Mouse (Mus musculus) G1E-ER4 (cell line): ENCODE results near the gene Smtnl1. TPM values are rescaled to one million over a fixed set of nuclear protein-coding genes. Genes with fewer than 3 reads are reported as not detected.

ENCODE experiments used
- GATA1 ChIP-seq: IDR thresholded peaks from one replicate; pipeline ENCODE4 v1.8.0; 2012; ENCODE audit warnings: low read length, inconsistent platforms
- polyA plus RNA-seq: library from polyadenylated mRNA; stranded (reverse); fragments of >175 nt; gene quantifications from 2 replicates; pipeline ENCODE4 v1.2.3, GENCODE M21; 2012

Smtnl1 gene
- polyA plus RNA-seq, 1 experiment: not detected

DNA sequence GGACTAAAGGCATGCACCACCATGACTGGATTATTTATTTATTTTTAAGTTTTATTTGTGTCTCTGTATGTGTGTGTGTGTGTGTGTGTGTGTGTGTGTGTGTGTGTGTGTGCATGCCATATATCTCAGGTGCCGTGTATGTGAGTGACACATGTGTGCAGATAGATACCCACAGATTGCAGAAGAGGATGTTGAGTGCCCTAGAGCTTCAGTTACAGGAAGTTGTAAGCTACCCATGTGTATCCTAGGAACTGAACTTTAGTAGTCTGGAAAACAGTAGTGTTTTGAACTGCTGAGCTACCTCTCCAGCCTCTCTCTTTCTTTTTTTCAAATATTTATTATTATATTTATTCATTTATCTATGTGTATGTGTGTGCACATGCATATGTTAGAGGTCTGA is 39.1 kb downstream of the Smtnl1 start:
- no peak for TF ChIP-seq GATA1

- TF ChIP-seq GATA1: no peak
Observed at GRCm38 (mm10) chr2:84779210-84779609, 43.2 kb downstream of the Smtnl1 start.

- TF ChIP-seq GATA1: no peak
Observed at GRCm38 (mm10) chr2:84777706-84778105, 44.7 kb downstream of the Smtnl1 start.

DNA sequence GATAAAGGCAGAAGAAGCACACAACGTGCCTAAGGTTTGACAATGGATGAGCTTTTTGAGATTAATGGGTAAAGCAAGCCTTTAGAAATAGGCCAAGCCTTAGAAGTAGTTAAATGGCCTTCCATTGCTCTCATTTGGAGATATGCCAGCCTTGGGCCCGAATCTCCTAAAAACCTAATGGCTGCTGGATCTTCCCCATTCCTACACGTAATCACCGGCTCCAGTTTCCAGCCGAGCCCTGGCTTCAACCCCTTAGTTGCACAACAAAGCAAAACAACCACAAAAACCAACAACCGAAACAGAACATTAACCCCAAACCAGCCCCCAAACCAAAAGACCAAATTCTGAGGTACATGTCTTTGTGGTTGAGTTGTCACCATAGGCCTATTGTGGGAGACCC is 46.8 kb downstream of the Smtnl1 start:
- no peak for TF ChIP-seq GATA1

DNA sequence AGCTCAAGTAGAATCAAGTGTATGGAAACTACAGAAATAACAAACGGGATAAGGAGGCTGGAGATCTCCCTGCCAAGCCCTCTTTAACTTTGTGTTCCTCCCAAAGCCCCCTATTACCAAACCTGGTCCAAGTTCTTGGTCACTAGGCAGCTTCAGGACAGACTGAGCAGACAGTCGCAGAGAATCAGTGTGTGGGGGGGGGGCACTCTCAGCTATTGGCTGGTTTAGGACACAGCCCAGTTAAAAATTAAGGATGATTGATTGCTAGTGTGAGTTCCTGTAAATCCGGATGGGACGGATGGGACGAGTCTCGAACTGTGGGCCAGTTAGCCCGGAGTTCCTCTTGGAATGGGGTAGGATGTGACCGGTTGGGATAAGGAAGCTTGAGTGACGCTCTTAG is 47.2 kb downstream of the Smtnl1 start, which contains the start of gene Serping1:
TSS of gene Serping1 (minus strand) at position 204 of the 400 bp plus-strand sequence.
- no peak for TF ChIP-seq GATA1

DNA sequence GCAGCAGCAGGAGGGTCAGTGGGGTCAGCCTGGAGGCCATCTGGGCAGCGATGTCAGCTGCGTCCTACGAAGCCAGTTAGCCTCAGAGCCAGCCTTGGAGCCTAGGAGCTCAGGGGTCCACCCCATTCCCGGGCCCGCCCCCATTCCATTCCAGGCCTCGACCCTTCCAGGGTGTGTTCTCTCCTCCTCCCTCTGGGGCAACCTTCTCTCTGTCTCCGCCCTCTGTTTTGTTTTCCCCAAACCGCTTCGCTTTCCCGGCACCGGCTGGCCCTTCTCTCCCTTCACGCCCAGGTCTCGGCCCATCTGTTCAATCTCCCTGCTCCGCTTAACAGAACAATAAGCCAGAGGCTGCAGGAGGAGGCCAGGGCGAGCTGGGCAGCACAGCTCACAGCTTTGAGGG is 47.7 kb downstream of the Smtnl1 start:
- TF ChIP-seq GATA1: no peak

- no peak for TF ChIP-seq GATA1
Observed at GRCm38 (mm10) chr2:84773195-84773594, 49.3 kb downstream of the Smtnl1 start.

DNA sequence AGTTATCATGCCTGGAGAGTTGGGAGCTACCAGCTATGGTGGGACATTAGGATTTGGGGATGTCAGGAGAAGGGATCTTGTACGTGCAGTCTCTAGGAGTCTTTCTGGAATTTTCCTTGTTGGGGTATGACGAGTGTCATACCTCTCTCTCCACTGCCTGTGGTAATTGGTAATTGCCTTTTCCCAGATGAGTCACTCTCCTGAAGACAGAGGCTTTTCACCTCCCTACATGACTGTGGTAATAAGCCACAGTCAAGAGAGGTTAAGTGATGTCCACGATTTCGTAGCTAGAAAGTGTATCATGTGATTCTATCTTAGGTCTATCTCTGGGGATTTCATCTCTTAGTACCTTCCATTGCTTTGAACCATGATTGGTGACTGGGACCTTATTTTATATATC is 50.0 kb downstream of the Smtnl1 start:
- no peak for TF ChIP-seq GATA1

DNA sequence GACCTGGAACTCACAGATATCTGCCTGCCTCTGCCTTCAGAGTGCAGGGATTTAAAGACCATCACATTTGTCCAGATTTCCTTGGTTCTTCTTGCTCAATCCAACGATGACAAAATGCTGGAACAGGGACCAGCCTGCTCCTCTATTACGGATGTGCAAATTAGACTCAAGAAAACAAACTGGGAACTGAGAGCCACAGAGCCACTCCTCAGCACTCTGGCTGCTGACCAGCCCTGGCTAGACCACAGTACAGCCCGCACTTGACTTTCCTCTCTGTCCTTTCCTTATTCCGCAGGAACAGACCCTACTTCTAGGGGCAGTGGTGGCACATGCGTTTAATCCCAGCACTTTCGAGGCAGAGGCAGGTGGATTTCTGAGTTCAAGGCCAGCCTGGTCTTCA is 52.0 kb downstream of the Smtnl1 start:
- TF ChIP-seq GATA1: no peak

DNA sequence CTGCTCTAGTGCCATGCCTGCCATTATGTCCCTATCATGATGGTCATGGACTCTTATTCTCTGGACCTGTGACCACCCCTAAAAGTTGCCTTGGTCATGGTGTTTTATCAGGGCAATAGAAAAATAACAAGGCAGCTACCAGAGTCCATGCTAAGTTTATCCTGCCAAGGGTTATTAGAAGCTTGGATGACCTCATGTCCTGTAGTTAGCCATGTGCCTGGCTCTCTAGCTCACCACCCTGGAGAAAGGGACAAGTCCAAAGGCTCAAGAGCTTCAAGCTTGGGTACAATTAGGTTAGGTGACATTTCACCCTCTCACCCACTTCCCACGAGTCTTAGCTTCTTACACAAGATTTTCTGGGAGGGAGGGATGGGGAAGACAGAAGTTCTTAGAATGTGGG is 59.6 kb downstream of the Smtnl1 start:
- no peak for TF ChIP-seq GATA1

GRCm38 (mm10) chr2:84762295-84762694 is 60.2 kb downstream of the Smtnl1 start:
- no peak for TF ChIP-seq GATA1

DNA sequence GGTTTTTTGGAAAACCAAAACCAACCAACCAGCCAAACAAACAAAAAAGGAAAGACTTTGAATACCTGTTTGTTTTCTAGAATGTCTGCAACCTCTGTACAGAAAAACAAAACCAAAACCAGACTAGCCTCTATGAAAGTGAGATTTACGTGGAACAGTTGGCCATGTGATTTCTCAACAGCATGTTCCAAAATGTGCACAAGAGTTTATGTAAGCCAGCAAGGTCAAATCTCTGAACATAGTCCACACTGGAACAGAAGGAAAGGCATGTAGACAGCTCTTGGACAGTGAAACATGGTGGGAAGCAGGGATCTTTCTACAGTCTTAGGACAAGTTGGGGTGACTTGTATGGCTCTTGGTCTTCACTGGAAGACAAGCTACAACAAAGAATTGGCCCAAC is 60.6 kb downstream of the Smtnl1 start:
- TF ChIP-seq GATA1: no peak

DNA sequence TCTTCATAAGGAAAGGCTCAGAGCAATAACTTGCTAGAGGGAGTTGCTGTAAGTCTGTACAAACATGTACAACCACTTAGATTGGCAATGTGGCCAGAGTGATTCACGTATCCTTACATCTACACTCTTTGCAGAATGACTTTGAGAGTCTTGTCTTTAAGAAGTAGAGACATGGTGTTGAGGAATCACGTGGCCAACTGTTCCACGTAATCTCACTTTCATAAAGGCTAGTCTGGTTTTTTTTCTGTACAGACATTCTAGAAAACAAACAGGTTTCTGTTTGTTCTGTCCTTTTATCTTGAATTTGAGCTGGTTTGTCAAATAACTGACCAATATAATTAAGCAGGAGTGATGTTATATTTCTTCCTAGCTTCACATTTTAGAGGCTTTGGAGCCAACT is 61.1 kb downstream of the Smtnl1 start:
- TF ChIP-seq GATA1: no peak

Other genes starting within 250 kb of the Smtnl1 start
- 10.8 and 13.2 TPM in 2 replicates for gene Ctnnd1, start 171.9 kb downstream of the Smtnl1 start, polyA plus RNA-seq
- not detected in 2 replicates for gene Btbd18, start 163.6 kb downstream of the Smtnl1 start, polyA plus RNA-seq
- gene Selenoh, start 151.9 kb downstream of the Smtnl1 start, polyA plus RNA-seq: 410 and 495 TPM in 2 replicates
- gene Gm28635, start 144.6 kb downstream of the Smtnl1 start, polyA plus RNA-seq: not detected in 2 replicates
- 26.7 and 30.6 TPM in 2 replicates for gene Med19, start 144.2 kb downstream of the Smtnl1 start, polyA plus RNA-seq
- 3.4 and 5.5 TPM in 2 replicates for gene Tmx2, start 143.5 kb downstream of the Smtnl1 start, polyA plus RNA-seq
- gene Zdhhc5, start 107.5 kb downstream of the Smtnl1 start, polyA plus RNA-seq: 28.6 and 31.5 TPM in 2 replicates
- 0.71 and 0.84 TPM in 2 replicates for gene Clp1, start 95.3 kb downstream of the Smtnl1 start, polyA plus RNA-seq
- 1.4 TPM in 2 replicates for gene Ypel4, start 88.6 kb downstream of the Smtnl1 start, polyA plus RNA-seq
- 0.11 TPM in 1 of 2 replicates, not detected in the other for gene Gm19426, start 79.0 kb downstream of the Smtnl1 start, polyA plus RNA-seq
- gene Serping1, start 47.2 kb downstream of the Smtnl1 start, polyA plus RNA-seq: not detected in 2 replicates
- 1.5 and 5.3 TPM in 2 replicates for gene Ube2l6, start 23.8 kb downstream of the Smtnl1 start, polyA plus RNA-seq
- gene Timm10, start 4.3 kb upstream of the Smtnl1 start, polyA plus RNA-seq: 13.4 and 17.2 TPM in 2 replicates
- not detected in 2 replicates for gene Slc43a1, start 16.2 kb upstream of the Smtnl1 start, polyA plus RNA-seq
- not detected in 2 replicates for gene Rtn4rl2, start 64.1 kb upstream of the Smtnl1 start, polyA plus RNA-seq
- gene Slc43a3, start 113.9 kb upstream of the Smtnl1 start, polyA plus RNA-seq: 16.5 and 23.1 TPM in 2 replicates
- not detected in 2 replicates for gene Prg2, start 157.8 kb upstream of the Smtnl1 start, polyA plus RNA-seq
- gene Prg3, start 165.6 kb upstream of the Smtnl1 start, polyA plus RNA-seq: not detected in 2 replicates
- 58.3 and 107 TPM in 2 replicates for gene Ssrp1, start 214.6 kb upstream of the Smtnl1 start, polyA plus RNA-seq
- 0.04 TPM in 1 of 2 replicates, not detected in the other for gene P2rx3, start 214.8 kb upstream of the Smtnl1 start, polyA plus RNA-seq
- gene Tnks1bp1, start 225.4 kb upstream of the Smtnl1 start, polyA plus RNA-seq: 2.5 and 3.7 TPM in 2 replicates